Mouse (Mus musculus): ENCODE results near the gene Nup107. TPM values are rescaled to one million over a fixed set of nuclear protein-coding genes. Genes with fewer than 3 reads are reported as not detected.

Gene Nup107
- total and polyA plus RNA-seq, 3 experiments: 80.2 to 91.6 TPM; not detected in 1

DNA sequence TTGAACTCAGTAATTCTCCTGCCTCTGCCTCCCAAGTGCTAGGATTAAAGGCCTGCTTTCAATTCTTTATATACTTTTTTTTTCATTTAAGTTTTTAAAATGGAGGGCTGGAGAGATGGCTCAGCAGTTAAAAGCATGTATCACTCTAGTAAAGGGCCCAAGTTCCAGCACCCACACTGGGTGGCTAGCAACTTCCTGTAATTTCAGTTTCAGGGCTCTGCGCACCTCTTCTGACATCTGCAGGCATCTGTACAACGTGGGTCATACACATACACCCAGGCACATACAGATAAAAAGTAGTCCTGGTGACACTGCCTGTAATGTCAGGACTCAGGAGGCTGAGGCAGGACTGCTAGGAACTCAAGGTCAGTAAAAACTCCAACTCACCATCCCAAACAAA, 43.8 kb upstream of the Nup107 start:
- Histone ChIP-seq H3K9ac (ENCODE audit: control insufficient read depth, low read depth, low read length, poor library complexity, severe bottlenecking) (no peak overlapping the region), H3K4me3 (ENCODE audit: control insufficient read depth in 1 of 2, insufficient read depth in 1 of 2, low read depth in 2 of 2, low read length in 2 of 2) (no peak overlapping the region), H3K4me1 (ENCODE audit: control insufficient read depth in 1 of 2, insufficient read depth in 2 of 2, low read length in 2 of 2) (peaks cover 6 to 8% of the 10 kb centered on the region in 2 experiments), H3K27ac (ENCODE audit: control insufficient read depth, low read depth, low read length) (no peak overlapping the region), H3K79me2 (ENCODE audit: control insufficient read depth, insufficient read depth, low read length, poor library complexity) (peaks cover 86% of the 10 kb centered on the region), H3K27me3 (ENCODE audit: control insufficient read depth in 1 of 2, insufficient read depth in 2 of 2, low read length in 2 of 2) (no peaks in the 10 kb centered on the region), H3K36me3 (ENCODE audit: control insufficient read depth in 1 of 2, insufficient read depth in 2 of 2, low read length in 2 of 2) (peaks cover 0 to 18% of the 10 kb centered on the region in 2 experiments; a peak in 3 of 4 replicates), H3K9me3 (replicated peaks; ENCODE audit: insufficient read depth, low read length) (no peaks in the 10 kb centered on the region)
- TF ChIP-seq SIN3A (IDR thresholded peaks at IDR 0.05; ENCODE audit: low read length) (peak; percentile 78; the same call in 1 of the 2 replicates), MXI1 (IDR thresholded peaks at IDR 0.05; ENCODE audit: low read depth, low read length) (peak; percentile 74), BHLHE40 (IDR thresholded peaks at IDR 0.05; ENCODE audit: borderline replicate concordance, low read depth, low read length) (no peak)
- peak; percentile 68 for DNase-seq (ENCODE audit: low read depth, low spot score)

DNA sequence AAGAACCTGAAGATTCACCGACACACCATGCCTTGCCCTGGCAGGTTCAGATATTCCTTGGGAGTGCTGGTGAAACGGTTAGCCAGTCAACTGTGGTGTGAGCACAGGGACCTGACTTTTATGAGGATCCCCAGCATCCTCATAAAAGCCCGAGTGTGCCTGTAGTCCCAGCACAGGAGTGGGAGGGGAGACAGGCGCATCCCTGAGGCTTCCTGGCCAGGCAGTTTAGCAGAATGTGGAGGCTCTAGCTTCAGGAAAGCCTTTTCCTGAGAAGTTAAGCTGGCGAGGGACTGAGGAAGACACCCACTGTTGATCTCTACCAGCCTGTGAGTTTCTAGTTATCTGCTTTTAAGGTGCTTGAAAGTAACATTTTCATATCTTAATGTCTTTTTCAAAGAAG, 42.9 kb upstream of the Nup107 start:
- peaks cover 0 to 3% of the 10 kb centered on the region in 2 experiments; a peak in 3 of 4 replicates for H3K4me1 ChIP-seq (ENCODE audit: control insufficient read depth in 1 of 2, insufficient read depth in 2 of 2, low read length in 2 of 2)
- no peaks in the 10 kb centered on the region for H3K9me3 ChIP-seq (replicated peaks; ENCODE audit: insufficient read depth, low read length)
- H3K27me3 ChIP-seq (ENCODE audit: control insufficient read depth in 1 of 2, insufficient read depth in 2 of 2, low read length in 2 of 2): no peaks in the 10 kb centered on the region
- H3K79me2 ChIP-seq (ENCODE audit: control insufficient read depth, insufficient read depth, low read length, poor library complexity): peaks cover 87% of the 10 kb centered on the region
- no peak overlapping the region for H3K9ac ChIP-seq (ENCODE audit: control insufficient read depth, low read depth, low read length, poor library complexity, severe bottlenecking)
- H3K27ac ChIP-seq (ENCODE audit: control insufficient read depth, low read depth, low read length): no peak overlapping the region
- DNase-seq (ENCODE audit: low read depth, low spot score): no peak
- H3K36me3 ChIP-seq (ENCODE audit: control insufficient read depth in 1 of 2, insufficient read depth in 2 of 2, low read length in 2 of 2): peaks cover 0 to 18% of the 10 kb centered on the region in 2 experiments; a peak in 3 of 4 replicates
- no peak overlapping the region for H3K4me3 ChIP-seq (ENCODE audit: control insufficient read depth in 1 of 2, insufficient read depth in 1 of 2, low read depth in 2 of 2, low read length in 2 of 2)
- TF ChIP-seq GABPA (IDR thresholded peaks at IDR 0.05; ENCODE audit: low read depth, low read length) (no peak), BHLHE40 (IDR thresholded peaks at IDR 0.05; ENCODE audit: borderline replicate concordance, low read depth, low read length) (no peak), MYB (IDR thresholded peaks at IDR 0.05; ENCODE audit: low read depth, low read length) (no peak), TAL1 (IDR thresholded peaks at IDR 0.05; ENCODE audit: low read length) (no peak), SMC3 (IDR thresholded peaks at IDR 0.05; ENCODE audit: low read depth, low read length) (no peak), RCOR1 (IDR thresholded peaks at IDR 0.05; ENCODE audit: low read depth, low read length) (no peak), CTCF (IDR thresholded peaks at IDR 0.05 in 2 of 3, conservative IDR thresholded peaks at IDR 0.05 in 1 of 3; ENCODE audit: control insufficient read depth in 1 of 3, insufficient read depth in 1 of 3, low read depth in 2 of 3, low read length in 3 of 3, poor library complexity in 1 of 3, severe bottlenecking in 1 of 3) (no peak), ZMIZ1 (IDR thresholded peaks at IDR 0.05; ENCODE audit: low read depth, low read length) (no peak), MAZ (IDR thresholded peaks at IDR 0.05; ENCODE audit: low read depth, low read length) (no peak), MXI1 (IDR thresholded peaks at IDR 0.05; ENCODE audit: low read depth, low read length) (no peak), RAD21 (IDR thresholded peaks at IDR 0.05; ENCODE audit: low read depth, low read length) (no peak)

DNA sequence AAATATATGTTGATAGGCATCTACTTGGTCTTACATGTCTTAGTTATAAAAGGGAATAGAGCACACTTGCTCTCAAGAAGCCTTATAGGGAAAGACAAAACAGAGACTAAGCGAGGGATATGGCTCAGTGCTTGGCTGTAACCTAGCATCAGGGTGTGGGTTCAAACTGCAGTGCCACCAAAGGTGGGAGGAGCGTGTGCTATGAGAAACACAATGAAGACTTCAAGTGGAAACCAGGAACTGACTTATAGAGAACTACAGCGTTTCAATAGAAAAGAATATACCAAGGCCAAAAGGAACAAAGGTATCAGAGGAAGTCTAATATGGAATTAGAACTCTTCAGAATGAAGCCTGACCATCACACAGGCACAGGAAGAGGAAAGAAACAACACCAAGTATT, 38.3 kb upstream of the Nup107 start:
- Histone ChIP-seq H3K4me1 (ENCODE audit: control insufficient read depth in 1 of 2, insufficient read depth in 2 of 2, low read length in 2 of 2) (peaks cover 15 to 18% of the 10 kb centered on the region in 2 experiments), H3K9me3 (replicated peaks; ENCODE audit: insufficient read depth, low read length) (no peaks in the 10 kb centered on the region), H3K36me3 (ENCODE audit: control insufficient read depth in 1 of 2, insufficient read depth in 2 of 2, low read length in 2 of 2) (peaks cover 0 to 25% of the 10 kb centered on the region in 2 experiments; a peak in 3 of 4 replicates), H3K79me2 (ENCODE audit: control insufficient read depth, insufficient read depth, low read length, poor library complexity) (peaks cover 89% of the 10 kb centered on the region), H3K27ac (ENCODE audit: control insufficient read depth, low read depth, low read length) (no peak overlapping the region), H3K9ac (ENCODE audit: control insufficient read depth, low read depth, low read length, poor library complexity, severe bottlenecking) (no peak overlapping the region), H3K4me3 (ENCODE audit: control insufficient read depth in 1 of 2, insufficient read depth in 1 of 2, low read depth in 2 of 2, low read length in 2 of 2) (no peak overlapping the region), H3K27me3 (ENCODE audit: control insufficient read depth in 1 of 2, insufficient read depth in 2 of 2, low read length in 2 of 2) (no peaks in the 10 kb centered on the region)
- DNase-seq (ENCODE audit: low read depth, low spot score): no peak
- TF ChIP-seq NELFE (IDR thresholded peaks at IDR 0.05; ENCODE audit: low read depth, low read length) (no peak), ZNF384 (IDR thresholded peaks at IDR 0.05; ENCODE audit: low read depth, low read length) (no peak), MAFK (IDR thresholded peaks at IDR 0.05; ENCODE audit: borderline replicate concordance, low read depth, low read length) (no peak), TBP (IDR thresholded peaks at IDR 0.05; ENCODE audit: low read depth, low read length) (no peak), TCF12 (IDR thresholded peaks at IDR 0.05; ENCODE audit: low read depth, low read length) (no peak), MAX (IDR thresholded peaks at IDR 0.05; ENCODE audit: low read length) (no peak), NRF1 (IDR thresholded peaks at IDR 0.05; ENCODE audit: insufficient read depth, low read depth, low read length, poor library complexity, severe bottlenecking) (no peak), JUND (IDR thresholded peaks at IDR 0.05; ENCODE audit: low read depth, low read length) (no peak), TAL1 (IDR thresholded peaks at IDR 0.05; ENCODE audit: low read length) (no peak), RAD21 (IDR thresholded peaks at IDR 0.05; ENCODE audit: low read depth, low read length) (no peak), POLR2AphosphoS5 (IDR thresholded peaks at IDR 0.05; ENCODE audit: borderline replicate concordance, low read depth, low read length) (no peak), POLR2AphosphoS2 (IDR thresholded peaks at IDR 0.05; ENCODE audit: low read length) (no peak), MYC (IDR thresholded peaks at IDR 0.05; ENCODE audit: low read depth, low read length) (no peak)
